Mouse (Mus musculus): ENCODE data around the gene Cpxm2. TPM values are rescaled to one million over a fixed set of nuclear protein-coding genes. Genes with fewer than 3 reads are reported as not detected.

The Cpxm2 gene
- 4.9 and 5.2 TPM in 2 replicates for total RNA-seq (2021)
- long read RNA-seq, experiment 1, transcript Cpxm2-201 (14 exons, 3,498 nt): major isoform, 5 of 7 reads
- long read RNA-seq, experiment 1, partial matches to known transcripts: 2 of 7 reads
- long read RNA-seq, experiment 1, other reads (novel, unspliced or antisense): 0 of 7 reads
- long read RNA-seq, experiment 2, partial matches to known transcripts: 2 of 3 reads
- long read RNA-seq, experiment 2, other reads (novel, unspliced or antisense): 1 of 3 reads

GRCm38 (mm10) chr7:132154368-132154961, at the start of gene Cpxm2:
Gene Cpxm2 (minus strand): TSS chr7:132154739.
- peak; percentile 33 for DNase-seq

- no peak for DNase-seq
Measured at GRCm38 (mm10) chr7:132204073-132204612, 49.6 kb upstream of the Cpxm2 start.

- no peak for DNase-seq
Measured at GRCm38 (mm10) chr7:132199686-132200085, 45.1 kb upstream of the Cpxm2 start.

- DNase-seq: no peak
Measured at GRCm38 (mm10) chr7:132198806-132199205, 44.3 kb upstream of the Cpxm2 start.

- DNase-seq: no peak
Measured at GRCm38 (mm10) chr7:132197817-132198475, 43.4 kb upstream of the Cpxm2 start.

- no peak for DNase-seq
Measured at GRCm38 (mm10) chr7:132196581-132196980, 42.0 kb upstream of the Cpxm2 start.

GRCm38 (mm10) chr7:132193606-132194005, 39.1 kb upstream of the Cpxm2 start:
- DNase-seq: no peak

- DNase-seq: no peak
Measured at GRCm38 (mm10) chr7:132187456-132187855, 32.9 kb upstream of the Cpxm2 start.

- no peak for DNase-seq
Measured at GRCm38 (mm10) chr7:132183892-132184404, 29.4 kb upstream of the Cpxm2 start.

- no peak for DNase-seq
Measured at GRCm38 (mm10) chr7:132181586-132182198, 27.2 kb upstream of the Cpxm2 start.

- no peak for DNase-seq
Measured at GRCm38 (mm10) chr7:132181042-132181441, 26.5 kb upstream of the Cpxm2 start.

- DNase-seq: no peak
Measured at GRCm38 (mm10) chr7:132179049-132179448, 24.5 kb upstream of the Cpxm2 start.

- no peak for DNase-seq
Measured at GRCm38 (mm10) chr7:132174787-132175186, 20.2 kb upstream of the Cpxm2 start.

- DNase-seq: no peak
Measured at GRCm38 (mm10) chr7:132174296-132174695, 19.8 kb upstream of the Cpxm2 start.

GRCm38 (mm10) chr7:132172220-132172619, 17.7 kb upstream of the Cpxm2 start:
- DNase-seq: no peak

GRCm38 (mm10) chr7:132171716-132172115, 17.2 kb upstream of the Cpxm2 start:
- DNase-seq: no peak

GRCm38 (mm10) chr7:132169419-132170169, 15.1 kb upstream of the Cpxm2 start:
- DNase-seq: no peak

- DNase-seq: no peak
Measured at GRCm38 (mm10) chr7:132167239-132167638, 12.7 kb upstream of the Cpxm2 start.

GRCm38 (mm10) chr7:132162254-132162653, 7.7 kb upstream of the Cpxm2 start:
- DNase-seq: no peak

GRCm38 (mm10) chr7:132158321-132159025, 3.9 kb upstream of the Cpxm2 start:
- DNase-seq: no peak

- peak; percentile 15 for DNase-seq
Measured at GRCm38 (mm10) chr7:132153725-132154147, 803 bp downstream of the Cpxm2 start.
